Mouse (Mus musculus) urinary bladder, postnatal 10 days (tissue): ENCODE data around the gene Ak4.

ENCODE experiments used
- DNase-seq: peaks from one replicate; pipeline ENCODE4 v3.0.0; 2022; ENCODE audit warnings: low spot score

The Ak4 gene

GRCm38 (mm10) chr4:101513251-101513650 lies 94.2 kb downstream of the Ak4 start:
- no peak for DNase-seq

GRCm38 (mm10) chr4:101515853-101516252 lies 96.8 kb downstream of the Ak4 start:
- no peak for DNase-seq
